10 mouse cellular contexts compared by ENCODE assay signal in genomic region chr11:21995534-21996324, GRCm38 (mm10). TPM values are rescaled to one million over a fixed set of nuclear protein-coding genes. Genes with fewer than 3 reads are reported as not detected.
DNase-seq lines count a peak whose midpoint lies in the region; ATAC-seq and TF ChIP-seq lines count a peak whose summit lies in the region.
"Had no signal": no experiment of that assay in that cellular context is flagged by ENCODE, and none has a peak within 500 bp of the region (broad histone marks: within the 10 kb centered on the region; RNA-seq: fewer than 3 reads in every experiment).

No protein-coding gene starts in this region.

- H3K27ac ChIP-seq in liver, embryonic 11.5 days (ENCODE audit: low read depth, low read length), result no peak overlapping the region
- H3K27ac ChIP-seq in liver, postnatal 0 days (ENCODE audit: low read depth), result no peak overlapping the region
- no peak overlapping the region for H3K27ac ChIP-seq in neural tube, embryonic 13.5 days (replicated peaks)
- no peak overlapping the region for H3K27ac ChIP-seq in stomach, postnatal 0 days (replicated peaks)

- DNase-seq in adrenal gland, postnatal 10 days, result peak; percentile 5
- DNase-seq in adrenal gland, postnatal 14 days, result no peak
- peak; percentile 50 for DNase-seq in liver, embryonic 11.5 days (ENCODE audit: low spot score)
- no peak for DNase-seq in liver, postnatal 0 days
- peak; percentile 9 to 24 for DNase-seq in heart, postnatal 36 days
- DNase-seq in ovary, postnatal 14 days (ENCODE audit: low spot score), result no peak
- DNase-seq in stomach, postnatal 0 days (ENCODE audit: low spot score), result no peak

- peaks cover 8% of the 10 kb centered on the region; the same call in 1 of the 2 replicates for H3K4me1 ChIP-seq in liver, embryonic 11.5 days (replicated peaks; ENCODE audit: control insufficient read depth, insufficient read depth, low read length)
- H3K4me1 ChIP-seq in liver, postnatal 0 days (ENCODE audit: insufficient read depth), result peaks cover 1% of the 10 kb centered on the region
- peaks cover 18% of the 10 kb centered on the region for H3K4me1 ChIP-seq in neural tube, embryonic 13.5 days (replicated peaks)
- H3K4me1 ChIP-seq in stomach, postnatal 0 days (replicated peaks; ENCODE audit: control insufficient read depth, insufficient read depth), result no peaks in the 10 kb centered on the region; the same call in 1 of the 2 replicates

- H3K9ac ChIP-seq in liver, embryonic 11.5 days (ENCODE audit: low read depth, low read length), result no peak overlapping the region
- no peak overlapping the region for H3K9ac ChIP-seq in liver, postnatal 0 days (replicated peaks)
- H3K9ac ChIP-seq in neural tube, embryonic 13.5 days, result no peak overlapping the region
- H3K9ac ChIP-seq in stomach, postnatal 0 days (ENCODE audit: low read length), result no peak overlapping the region

- 4% methylated on average over 27 of the region's 27 CpGs for WGBS in liver, embryonic 11.5 days
- 4% methylated on average over 27 of the region's 27 CpGs for WGBS in liver, postnatal 0 days (ENCODE audit: insufficient replicate concordance)
- 1% methylated on average over 27 of the region's 27 CpGs for WGBS in neural tube, embryonic 13.5 days
- WGBS in stomach, postnatal 0 days, result 5% methylated on average over 27 of the region's 27 CpGs

- H3K27me3 ChIP-seq in liver, embryonic 11.5 days (replicated peaks; ENCODE audit: control insufficient read depth, insufficient read depth, low read length), result peaks cover 96% of the 10 kb centered on the region
- peaks cover 96% of the 10 kb centered on the region for H3K27me3 ChIP-seq in liver, postnatal 0 days (ENCODE audit: insufficient read depth, low read length)
- H3K27me3 ChIP-seq in neural tube, embryonic 13.5 days, result peaks cover 97% of the 10 kb centered on the region
- H3K27me3 ChIP-seq in stomach, postnatal 0 days (ENCODE audit: control insufficient read depth, insufficient read depth, low read length), result peaks cover 16% of the 10 kb centered on the region

- no peaks in the 10 kb centered on the region for H3K9me3 ChIP-seq in liver, embryonic 11.5 days (ENCODE audit: control insufficient read depth, low read length)
- no peaks in the 10 kb centered on the region for H3K9me3 ChIP-seq in liver, postnatal 0 days (ENCODE audit: low read length)
- no peaks in the 10 kb centered on the region for H3K9me3 ChIP-seq in neural tube, embryonic 13.5 days
- H3K9me3 ChIP-seq in stomach, postnatal 0 days (ENCODE audit: control insufficient read depth, low read length), result no peaks in the 10 kb centered on the region

- intact Hi-C loops in heart, postnatal 36 days (cut with DNase I), result no loop called here

- no peak overlapping the region for H3K4me2 ChIP-seq in liver, embryonic 11.5 days
- no peak overlapping the region for H3K4me2 ChIP-seq in liver, postnatal 0 days (ENCODE audit: low read depth, low read length)
- H3K4me2 ChIP-seq in neural tube, embryonic 13.5 days, result no peak overlapping the region
- no peak overlapping the region for H3K4me2 ChIP-seq in stomach, postnatal 0 days (replicated peaks; ENCODE audit: low read depth)

- H3K36me3 ChIP-seq in liver, embryonic 11.5 days (ENCODE audit: control insufficient read depth, insufficient read depth, low read length), result no peaks in the 10 kb centered on the region
- no peaks in the 10 kb centered on the region for H3K36me3 ChIP-seq in liver, postnatal 0 days (replicated peaks; ENCODE audit: insufficient read depth, low read length)
- no peaks in the 10 kb centered on the region for H3K36me3 ChIP-seq in neural tube, embryonic 13.5 days
- H3K36me3 ChIP-seq in stomach, postnatal 0 days (ENCODE audit: control insufficient read depth, insufficient read depth, low read length), result no peaks in the 10 kb centered on the region

- no peak for TF ChIP-seq EP300 in liver, postnatal 0 days (IDR thresholded peaks at IDR 0.05; ENCODE audit: low read depth)
- no peak for TF ChIP-seq EP300 in stomach, postnatal 0 days (optimal IDR thresholded peaks at IDR 0.05)

- no peak overlapping the region for H3K4me3 ChIP-seq in liver, embryonic 11.5 days (ENCODE audit: low read depth, low read length)
- H3K4me3 ChIP-seq in liver, postnatal 0 days (ENCODE audit: low read depth, low read length), result no peak overlapping the region
- H3K4me3 ChIP-seq in neural tube, embryonic 13.5 days, result 0 out of 2 replicates have a peak overlapping the region, but pooled peaks have one; percentile 15
- no peak overlapping the region for H3K4me3 ChIP-seq in stomach, postnatal 0 days (ENCODE audit: low read depth, low read length)

- no peak for ATAC-seq in liver, embryonic 11.5 days (replicated peaks; ENCODE audit: low FRiP score)
- ATAC-seq in liver, postnatal 0 days, result no peak
- ATAC-seq in neural tube, embryonic 13.5 days (ENCODE audit: low read depth), result no peak
- ATAC-seq in stomach, postnatal 0 days (ENCODE audit: low FRiP score, low TSS enrichment), result no peak

- TF ChIP-seq CTCF in liver, postnatal 0 days (IDR thresholded peaks at IDR 0.05; ENCODE audit: low read depth), result no peak
- no peak for TF ChIP-seq CTCF in stomach, postnatal 0 days (IDR thresholded peaks at IDR 0.05; ENCODE audit: low read depth)

RNA-seq across cellular contexts. Expression of gene Otx1, which starts 7.0 kb away (rescaled TPM):
- under 1 TPM in 1 of 2 experiments, not detected in 1; 0.09 TPM for total RNA-seq in adrenal gland, postnatal 10 days (2021)
- not detected in 2 replicates for total RNA-seq in adrenal gland, postnatal 14 days (2021)
- 0.08 TPM in 1 of 2 replicates, not detected in the other for polyA plus RNA-seq in liver, embryonic 11.5 days (2014; fragmentation: Nextera tagmentation; extraction: Ambion mirVana)
- polyA plus RNA-seq in liver, postnatal 0 days (2015; fragmentation: Nextera tagmentation; extraction: Ambion mirVana), result not detected in 2 replicates
- total RNA-seq in heart, postnatal 36 days (2021), result not detected
- not detected in 2 replicates for polyA plus RNA-seq in neural tube, embryonic 13.5 days (2015; fragmentation: Nextera tagmentation; extraction: Ambion mirVana)
- polyA plus RNA-seq in stomach, postnatal 0 days (2015; fragmentation: Nextera tagmentation; extraction: Ambion mirVana), result 0.02 TPM in 1 of 2 replicates, not detected in the other
- total RNA-seq: gastrocnemius, postnatal 36 days had no signal
- polyA plus RNA-seq: spleen, adult 2 months had no signal

Comparison
In these comparisons a context has a peak if more than half of its experiments do, and no peak if none do; other contexts are left out.
1. DNase-seq: peak in adrenal gland, postnatal 10 days (single experiment), liver, embryonic 11.5 days (single experiment) and heart, postnatal 36 days (2 of 2); none in adrenal gland, postnatal 14 days (single experiment), liver, postnatal 0 days (single experiment), ovary, postnatal 14 days (single experiment) and stomach, postnatal 0 days (single experiment).